In genomic region chr17:31419598-31419950, GRCm38 (mm10) we compare ENCODE assay signal across 13 mouse cellular contexts. TPM values are rescaled to one million over a fixed set of nuclear protein-coding genes. Genes with fewer than 3 reads are reported as not detected.
DNase-seq lines count a peak whose midpoint lies in the region; ATAC-seq and TF ChIP-seq lines count a peak whose summit lies in the region.
"Had no signal": no experiment of that assay in that cellular context is flagged by ENCODE, and none has a peak within 500 bp of the region (broad histone marks: within the 10 kb centered on the region; RNA-seq: fewer than 3 reads in every experiment).

No protein-coding gene starts in this region.

- ATAC-seq in heart, embryonic 16.5 days (replicated peaks; ENCODE audit: extremely low read depth, insufficient read depth, low FRiP score): peak; percentile 39; the same call in 1 of the 2 replicates
- ATAC-seq in lung, embryonic 15.5 days (ENCODE audit: borderline replicate concordance, extremely low read depth, low FRiP score, low TSS enrichment): no peak
- no peak for ATAC-seq in forebrain, postnatal 0 days

- no peaks in the 10 kb centered on the region for H3K27me3 ChIP-seq in heart, embryonic 16.5 days (ENCODE audit: control insufficient read depth, insufficient read depth, low read length)
- no peaks in the 10 kb centered on the region for H3K27me3 ChIP-seq in lung, embryonic 15.5 days
- H3K27me3 ChIP-seq in forebrain, postnatal 0 days (ENCODE audit: insufficient read depth, low read length): no peaks in the 10 kb centered on the region
- H3K27me3 ChIP-seq in small intestine, adult 2 months (ENCODE audit: control insufficient read depth, insufficient read depth, low read length): no peaks in the 10 kb centered on the region
- H3K27me3 ChIP-seq: embryonic facial prominence, embryonic 13.5 days; liver, embryonic 13.5 days had no signal

- no peaks in the 10 kb centered on the region for H3K36me3 ChIP-seq in heart, embryonic 16.5 days (ENCODE audit: control insufficient read depth, insufficient read depth)
- peaks cover 14% of the 10 kb centered on the region for H3K36me3 ChIP-seq in lung, embryonic 15.5 days
- H3K36me3 ChIP-seq in forebrain, postnatal 0 days (ENCODE audit: insufficient read depth): peaks cover 37% of the 10 kb centered on the region
- peaks cover 38% of the 10 kb centered on the region for H3K36me3 ChIP-seq in small intestine, adult 2 months (ENCODE audit: control insufficient read depth, insufficient read depth, low read length)
- H3K36me3 ChIP-seq: liver, embryonic 13.5 days had no signal

- peak overlapping the region; percentile 21 for H3K27ac ChIP-seq in heart, embryonic 16.5 days (ENCODE audit: low read length)
- peak overlapping the region; percentile 73 for H3K27ac ChIP-seq in lung, embryonic 15.5 days
- H3K27ac ChIP-seq in forebrain, postnatal 0 days (ENCODE audit: low read depth, low read length): 0 out of 2 replicates have a peak overlapping the region, but pooled peaks have one; percentile 29
- H3K27ac ChIP-seq in small intestine, adult 2 months (ENCODE audit: insufficient read depth, low read depth, low read length): 0 out of 2 replicates have a peak overlapping the region, but pooled peaks have one; percentile 5
- H3K27ac ChIP-seq: embryonic facial prominence, embryonic 13.5 days; liver, embryonic 13.5 days had no signal

- intact Hi-C loops in heart, postnatal 14 days (cut with DNase I): no loop called here

- H3K4me2 ChIP-seq in heart, embryonic 16.5 days (ENCODE audit: low read depth, low read length): no peak overlapping the region
- H3K4me2 ChIP-seq in lung, embryonic 15.5 days: no peak overlapping the region
- H3K4me2 ChIP-seq in forebrain, postnatal 0 days (ENCODE audit: low read depth): no peak overlapping the region
- H3K4me2 ChIP-seq: embryonic facial prominence, embryonic 13.5 days; liver, embryonic 13.5 days had no signal

- no peaks in the 10 kb centered on the region for H3K9me3 ChIP-seq in heart, embryonic 16.5 days (replicated peaks; ENCODE audit: control insufficient read depth, low read length)
- H3K9me3 ChIP-seq in lung, embryonic 15.5 days: no peaks in the 10 kb centered on the region
- H3K9me3 ChIP-seq in forebrain, postnatal 0 days (ENCODE audit: low read length): no peaks in the 10 kb centered on the region
- H3K9me3 ChIP-seq: embryonic facial prominence, embryonic 13.5 days; liver, embryonic 13.5 days had no signal

- 45% methylated on average over 2 of the region's 2 CpGs for WGBS in heart, embryonic 16.5 days
- 44% methylated on average over 2 of the region's 2 CpGs for WGBS in lung, embryonic 15.5 days
- WGBS in lung, adult 2 months: 43% methylated on average over 2 of the region's 2 CpGs
- 58% methylated on average over 2 of the region's 2 CpGs for WGBS in forebrain, postnatal 0 days
- WGBS in small intestine, adult 2 months: 54% methylated on average over 2 of the region's 2 CpGs

- H3K4me3 ChIP-seq in heart, embryonic 16.5 days (ENCODE audit: low read length): no peak overlapping the region
- H3K4me3 ChIP-seq in lung, embryonic 15.5 days: no peak overlapping the region
- H3K4me3 ChIP-seq in lung, adult 2 months (replicated peaks; ENCODE audit: extremely low read depth, low read depth, low read length): no peak overlapping the region
- no peak overlapping the region for H3K4me3 ChIP-seq in forebrain, postnatal 0 days (ENCODE audit: low read depth, low read length)
- no peak overlapping the region for H3K4me3 ChIP-seq in small intestine, adult 2 months (ENCODE audit: low read depth, low read length)
- H3K4me3 ChIP-seq: embryonic facial prominence, embryonic 13.5 days; liver, embryonic 13.5 days; myocyte had no signal

- no peak for TF ChIP-seq CTCF in lung, adult 2 months (IDR thresholded peaks at IDR 0.05; ENCODE audit: insufficient read depth, low read length)
- no peak for TF ChIP-seq CTCF in forebrain, postnatal 0 days (IDR thresholded peaks at IDR 0.05; ENCODE audit: low read depth)
- TF ChIP-seq CTCF in small intestine, adult 2 months (IDR thresholded peaks at IDR 0.05; ENCODE audit: extremely low read depth, insufficient read length, insufficient replicate concordance, low read depth, low read length): no peak

- H3K9ac ChIP-seq in heart, embryonic 16.5 days (ENCODE audit: low read length): no peak overlapping the region
- H3K9ac ChIP-seq in lung, embryonic 15.5 days: no peak overlapping the region
- H3K9ac ChIP-seq in forebrain, postnatal 0 days: no peak overlapping the region
- H3K9ac ChIP-seq: embryonic facial prominence, embryonic 13.5 days; liver, embryonic 13.5 days had no signal

- H3K4me1 ChIP-seq in heart, embryonic 16.5 days (ENCODE audit: control insufficient read depth, insufficient read depth, low read length): peaks cover 17% of the 10 kb centered on the region
- H3K4me1 ChIP-seq in lung, embryonic 15.5 days: peaks cover 35% of the 10 kb centered on the region
- H3K4me1 ChIP-seq in lung, adult 2 months (ENCODE audit: control insufficient read depth, insufficient read depth, low read length): peaks cover 20% of the 10 kb centered on the region
- no peaks in the 10 kb centered on the region for H3K4me1 ChIP-seq in forebrain, postnatal 0 days (ENCODE audit: insufficient read depth)
- H3K4me1 ChIP-seq in small intestine, adult 2 months (ENCODE audit: control insufficient read depth, insufficient read depth, insufficient read length, low read length): peaks cover 28% of the 10 kb centered on the region; the same call in 1 of the 2 replicates
- H3K4me1 ChIP-seq: embryonic facial prominence, embryonic 13.5 days had no signal

- DNase-seq in heart, postnatal 14 days: no peak
- DNase-seq in lung, adult 2 months: no peak
- no peak for DNase-seq in forebrain, postnatal 0 days
- DNase-seq in adrenal gland, adult 8-10 months: no peak
- DNase-seq: kidney, adult 18-20 months; liver, embryonic 13.5 days; right cerebral cortex, postnatal 25 days; thymus, postnatal 25 days had no signal

- TF ChIP-seq POLR2A in lung, adult 2 months (IDR thresholded peaks at IDR 0.05; ENCODE audit: borderline replicate concordance, extremely low read depth, low read depth, low read length): no peak
- no peak for TF ChIP-seq POLR2A in small intestine, adult 2 months (IDR thresholded peaks at IDR 0.05; ENCODE audit: low read depth, low read length)

RNA-seq across cellular contexts. Expression of gene Pde9a, which starts 33.6 kb away (rescaled TPM):
- 7.4 and 7.9 TPM in 2 replicates for polyA plus RNA-seq in heart, embryonic 16.5 days (2015; fragmentation: Nextera tagmentation; extraction: Ambion mirVana)
- total RNA-seq in heart, postnatal 14 days (2021): 10 to 100 TPM in 1 of 2 experiments, 1 to 10 TPM in 1; 7.2 to 11.9 TPM
- polyA plus RNA-seq in lung, embryonic 15.5 days (2015; fragmentation: Nextera tagmentation; extraction: Ambion mirVana): 34.8 and 35.8 TPM in 2 replicates
- polyA plus RNA-seq in lung, adult 2 months (2012; rRNA removed): 83.6 and 99.1 TPM in 2 replicates
- 40.4 and 43.9 TPM in 2 replicates for total RNA-seq in forebrain, postnatal 0 days (2014; rRNA removed)
- 35.5 and 43.6 TPM in 2 replicates for polyA plus RNA-seq in forebrain, postnatal 0 days (2015; fragmentation: Nextera tagmentation; extraction: Ambion mirVana)
- 112 and 394 TPM in 2 replicates for polyA plus RNA-seq in small intestine, adult 2 months (2012; rRNA removed)
- 1 to 10 TPM; 3.0 to 7.7 (median 5.2) TPM for total RNA-seq in adrenal gland, adult 8-10 months (2022)

Comparison
In these comparisons a context has a peak if more than half of its experiments do, and no peak if none do; other contexts are left out.
1. H3K27ac ChIP-seq: peak in every context shown above with its lines; median percentile 73 in lung, embryonic 15.5 days; 29 in forebrain, postnatal 0 days; 21 in heart, embryonic 16.5 days; 5 in small intestine, adult 2 months.